Mouse (Mus musculus) MEL (cell line): ENCODE results near the gene Cyp4f14. TPM values are rescaled to one million over a fixed set of nuclear protein-coding genes. Genes with fewer than 3 reads are reported as not detected.

ENCODE experiments used
- DNase-seq: peaks from one replicate; pipeline ENCODE4 v3.0.0; 2011; ENCODE audit warnings: low read depth, low spot score
- H3K27ac ChIP-seq: 2 replicates; pipeline ENCODE4 v1.5.1; 2012; ENCODE audit warnings: low read depth, mild to moderate bottlenecking, control low read depth, low read length, moderate library complexity; ENCODE audit not compliant: control insufficient read depth
- H3K27me3 ChIP-seq, 2 experiments: fragments of 150-350 bp in 1 of 2; sonication (generic) in 1 of 2; 2 replicates each; pipeline ENCODE4 v1.6.1; 2012; ENCODE audit warnings: low read length in 2 of 2, mild to moderate bottlenecking in 2 of 2, improper control_type of control experiment in 1 of 2, moderate library complexity in 1 of 2; ENCODE audit not compliant: insufficient read depth in 2 of 2, control insufficient read depth in 1 of 2
- H3K36me3 ChIP-seq, 2 experiments: 2 replicates each; pipeline ENCODE4 v1.6.1; 2012 to 2014; ENCODE audit warnings: low read length in 2 of 2, improper control_type of control experiment in 1 of 2, inconsistent platforms in 1 of 2, mild to moderate bottlenecking in 1 of 2; ENCODE audit not compliant: insufficient read depth in 2 of 2, control insufficient read depth in 1 of 2
- H3K4me1 ChIP-seq, 2 experiments: fragments of 150-350 bp in 1 of 2; sonication (generic) in 1 of 2; 2 replicates each; pipeline ENCODE4 v1.6.1; 2012; ENCODE audit warnings: low read length in 2 of 2, improper control_type of control experiment in 1 of 2, mild to moderate bottlenecking in 1 of 2; ENCODE audit not compliant: insufficient read depth in 2 of 2, control insufficient read depth in 1 of 2
- H3K4me3 ChIP-seq, 2 experiments: fragments of 150-350 bp in 1 of 2; sonication (generic) in 1 of 2; 2 replicates each; pipeline ENCODE4 v1.5.1; 2012; ENCODE audit warnings: low read depth in 2 of 2, low read length in 2 of 2, mild to moderate bottlenecking in 2 of 2, moderate library complexity in 2 of 2, control low read depth in 1 of 2, improper control_type of control experiment in 1 of 2; ENCODE audit not compliant: control insufficient read depth in 1 of 2, insufficient read depth in 1 of 2
- H3K79me2 ChIP-seq: 2 replicates; pipeline ENCODE4 v1.6.1; 2012; ENCODE audit warnings: mild to moderate bottlenecking, low read length, moderate library complexity; ENCODE audit not compliant: control insufficient read depth, poor library complexity, insufficient read depth
- H3K9ac ChIP-seq: 2 replicates; pipeline ENCODE4 v1.6.1; 2012; ENCODE audit warnings: low read depth, mild to moderate bottlenecking, control low read depth, low read length, moderate library complexity; ENCODE audit not compliant: control insufficient read depth, poor library complexity, severe bottlenecking
- H3K9me3 ChIP-seq: fragments of 150-350 bp; sonication (generic); replicated peaks from 2 replicates; pipeline ENCODE4 v1.6.1; 2012; ENCODE audit warnings: mild to moderate bottlenecking, low read length, improper control_type of control experiment, moderate library complexity; ENCODE audit not compliant: insufficient read depth
- E2F4 ChIP-seq: IDR thresholded peaks from 2 replicates; pipeline ENCODE4 v1.6.1; 2011; ENCODE audit warnings: low read depth, low read length, improper control_type of control experiment, borderline replicate concordance
- ETS1 ChIP-seq: IDR thresholded peaks from 2 replicates; pipeline ENCODE4 v1.6.1; 2012; ENCODE audit warnings: low read depth, mild to moderate bottlenecking, inconsistent platforms, low read length, improper control_type of control experiment, moderate library complexity
- GABPA ChIP-seq: IDR thresholded peaks from 2 replicates; pipeline ENCODE4 v1.6.1; 2012; ENCODE audit warnings: low read depth, mild to moderate bottlenecking, inconsistent platforms, low read length, improper control_type of control experiment, moderate library complexity
- GATA1 ChIP-seq: IDR thresholded peaks from 2 replicates; pipeline ENCODE4 v1.6.1; 2011; ENCODE audit warnings: low read depth, low read length, improper control_type of control experiment
- HCFC1 ChIP-seq: IDR thresholded peaks from 2 replicates; pipeline ENCODE4 v1.6.1; 2012; ENCODE audit warnings: low read depth, mild to moderate bottlenecking, inconsistent platforms, low read length, improper control_type of control experiment, moderate library complexity
- MEF2A ChIP-seq: IDR thresholded peaks from 2 replicates; pipeline ENCODE4 v1.6.1; 2014; ENCODE audit warnings: low read depth, mild to moderate bottlenecking, inconsistent platforms, low read length, improper control_type of control experiment; ENCODE audit not compliant: poor library complexity, insufficient replicate concordance, severe bottlenecking; ENCODE audit errors: extremely low read depth
- MXI1 ChIP-seq: IDR thresholded peaks from 2 replicates; pipeline ENCODE4 v1.6.1; 2011; ENCODE audit warnings: mild to moderate bottlenecking, low read depth, low read length, improper control_type of control experiment
- NELFE ChIP-seq: IDR thresholded peaks from 2 replicates; pipeline ENCODE4 v1.6.1; 2011; ENCODE audit warnings: low read depth, low read length, improper control_type of control experiment
- SIN3A ChIP-seq: IDR thresholded peaks from 2 replicates; pipeline ENCODE4 v1.6.1; 2012; ENCODE audit warnings: low read length, improper control_type of control experiment, inconsistent platforms
- SMC3 ChIP-seq: IDR thresholded peaks from 2 replicates; pipeline ENCODE4 v1.6.1; 2011; ENCODE audit warnings: low read depth, low read length, improper control_type of control experiment
- TAL1 ChIP-seq: IDR thresholded peaks from 2 replicates; pipeline ENCODE4 v1.6.1; 2012; ENCODE audit warnings: mild to moderate bottlenecking, inconsistent platforms, low read length, moderate library complexity, mixed read lengths
- TCF12 ChIP-seq: IDR thresholded peaks from 2 replicates; pipeline ENCODE4 v1.6.1; 2014; ENCODE audit warnings: low read depth, mild to moderate bottlenecking, inconsistent platforms, low read length, improper control_type of control experiment, moderate library complexity
- USF2 ChIP-seq, 2 experiments: IDR thresholded peaks; 2 replicates each; pipeline ENCODE4 v1.6.1; 2011 to 2012; ENCODE audit warnings: improper control_type of control experiment in 2 of 2, low read length in 2 of 2, borderline replicate concordance in 1 of 2, inconsistent platforms in 1 of 2, low read depth in 1 of 2, mild to moderate bottlenecking in 1 of 2; ENCODE audit not compliant: insufficient read depth in 1 of 2
- ZKSCAN1 ChIP-seq: IDR thresholded peaks from 2 replicates; pipeline ENCODE4 v1.6.1; 2012; ENCODE audit warnings: low read depth, mild to moderate bottlenecking, inconsistent platforms, low read length, improper control_type of control experiment, moderate library complexity
- polyA plus RNA-seq, 2 experiments: library from polyadenylated mRNA; stranded (reverse) in 1 of 2; unstranded in 1 of 2; fragments of >175 nt in 1 of 2; fragments of >200 nt in 1 of 2; gene quantifications; 2 replicates each; pipeline versions ENCODE4 v1.2.1 to v1.2.4; 2012; ENCODE audit warnings: low replicate concordance in 2 of 2, low read depth in 1 of 2; ENCODE audit not compliant: insufficient read length in 2 of 2, insufficient read depth in 1 of 2, missing spikeins in 1 of 2
- total RNA-seq: library from RNA; depleted of rRNA; stranded (reverse); fragments of 300-350 nt; gene quantifications from 2 replicates; pipeline ENCODE4 v1.2.3, GENCODE M21; 2012

Cyp4f14 gene
- total and polyA plus RNA-seq, 3 experiments, result not detected

- no peak for TF ChIP-seq MXI1
- TF ChIP-seq SMC3, result peak; percentile 33
- TF ChIP-seq MEF2A, result no peak
Measured at GRCm38 (mm10) chr17:32944402-32945035, 27.4 kb upstream of the Cyp4f14 start (continued).

- no peak for DNase-seq
- TF ChIP-seq SIN3A (no peak), GABPA (no peak), SMC3 (no peak), E2F4 (no peak), HCFC1 (no peak), USF2 (IDR thresholded peaks at IDR 0.05; ENCODE audit: borderline replicate concordance in 1 of 2, insufficient read depth in 1 of 2, low read depth in 1 of 2, low read length in 2 of 2) (no peak)
- TF ChIP-seq, all 39 proteins: peak for 0
- H3K4me1 ChIP-seq, result peaks cover 0 to 5% of the 10 kb centered on the region in 2 experiments; a peak in 1 of 4 replicates
Measured at GRCm38 (mm10) chr17:32943661-32944060, 26.5 kb upstream of the Cyp4f14 start.

GRCm38 (mm10) chr17:32939831-32940230 is 22.7 kb upstream of the Cyp4f14 start:
- Histone ChIP-seq H3K36me3 (no peaks in the 10 kb centered on the region), H3K4me1 (no peaks in the 10 kb centered on the region), H3K4me3 (no peak overlapping the region), H3K27ac (no peak overlapping the region), H3K9me3 (no peaks in the 10 kb centered on the region), H3K27me3 (no peaks in the 10 kb centered on the region), H3K9ac (no peak overlapping the region), H3K79me2 (no peaks in the 10 kb centered on the region)
- no peak for DNase-seq
- no peak for TF ChIP-seq ZKSCAN1
- TF ChIP-seq NELFE, result no peak
- TF ChIP-seq TAL1, result no peak
- no peak for TF ChIP-seq GATA1
- no peak for TF ChIP-seq TCF12
- TF ChIP-seq ETS1, result no peak
- no peak for TF ChIP-seq USF2 (IDR thresholded peaks at IDR 0.05; ENCODE audit: borderline replicate concordance in 1 of 2, insufficient read depth in 1 of 2, low read depth in 1 of 2, low read length in 2 of 2)

More at GRCm38 (mm10) chr17:32943661-32944060, 26.5 kb upstream of the Cyp4f14 start:
- no peaks in the 10 kb centered on the region for H3K79me2 ChIP-seq
- no peaks in the 10 kb centered on the region for H3K9me3 ChIP-seq
- H3K4me3 ChIP-seq, result no peak overlapping the region
- no peak overlapping the region for H3K27ac ChIP-seq
- no peaks in the 10 kb centered on the region for H3K27me3 ChIP-seq
- peaks cover 0 to 3% of the 10 kb centered on the region in 2 experiments; a peak in 2 of 4 replicates for H3K36me3 ChIP-seq
- no peak overlapping the region for H3K9ac ChIP-seq
